ENCODE assay signal across 12 mouse cellular contexts in genomic region chr9:58815552-58816260, GRCm38 (mm10). TPM values are rescaled to one million over a fixed set of nuclear protein-coding genes. Genes with fewer than 3 reads are reported as not detected.
DNase-seq lines count a peak whose midpoint lies in the region; ATAC-seq and TF ChIP-seq lines count a peak whose summit lies in the region.
"Had no signal": no experiment of that assay in that cellular context is flagged by ENCODE, and none has a peak within 500 bp of the region (broad histone marks: within the 10 kb centered on the region; RNA-seq: fewer than 3 reads in every experiment).

No protein-coding gene starts in this region.

- peaks cover 52% of the 10 kb centered on the region for H3K4me1 ChIP-seq in heart, embryonic 15.5 days (replicated peaks)
- H3K4me1 ChIP-seq: neural tube, embryonic 12.5 days had no signal

- WGBS in heart, embryonic 15.5 days = 35% methylated on average over 15 of the region's 15 CpGs

- no peak overlapping the region for H3K9ac ChIP-seq in heart, embryonic 15.5 days
- H3K9ac ChIP-seq: neural tube, embryonic 12.5 days had no signal

- no peaks in the 10 kb centered on the region for H3K9me3 ChIP-seq in heart, embryonic 15.5 days (replicated peaks)
- H3K9me3 ChIP-seq: neural tube, embryonic 12.5 days had no signal

- DNase-seq in heart, adult 18-20 months = no peak
- peak; percentile 20 for DNase-seq in thymus, postnatal 4 days
- DNase-seq in thymus, postnatal 25 days = no peak
- DNase-seq in left cerebral cortex, adult 2 months (ENCODE audit: extremely low spot score in 1 of 2, low spot score in 2 of 2) = peak; percentile 35 to 51
- no peak for DNase-seq in adrenal gland, adult 8-10 months
- DNase-seq in cerebellum, postnatal 25 days = no peak
- no peak for DNase-seq in lung, postnatal 36 days
- DNase-seq: adrenal gland, postnatal 10 days had no signal

- no peak for TF ChIP-seq CTCF in left cerebral cortex, adult 2 months (IDR thresholded peaks at IDR 0.05)

- H3K27ac ChIP-seq in heart, embryonic 15.5 days = peak overlapping the region; percentile 45
- H3K27ac ChIP-seq in left cerebral cortex, adult 2 months = no peak overlapping the region
- H3K27ac ChIP-seq: gastrocnemius, adult 2 months; neural tube, embryonic 12.5 days had no signal

- intact Hi-C loops in left cerebral cortex, adult 2 months (cut with DNase I) = no loop called here

- no peak overlapping the region for H3K4me3 ChIP-seq in heart, embryonic 15.5 days
- H3K4me3 ChIP-seq in left cerebral cortex, adult 2 months = no peak overlapping the region
- H3K4me3 ChIP-seq: gastrocnemius, adult 2 months; neural tube, embryonic 12.5 days had no signal

- no peaks in the 10 kb centered on the region for H3K36me3 ChIP-seq in heart, embryonic 15.5 days
- H3K36me3 ChIP-seq: neural tube, embryonic 12.5 days had no signal

- H3K4me2 ChIP-seq in heart, embryonic 15.5 days = no peak overlapping the region
- H3K4me2 ChIP-seq: neural tube, embryonic 12.5 days had no signal

- no peak; the same call in 1 of the 2 replicates for ATAC-seq in heart, embryonic 15.5 days (replicated peaks; ENCODE audit: insufficient number of reproducible peaks, insufficient read depth, low FRiP score, low read depth)

- peaks cover 29% of the 10 kb centered on the region for H3K27me3 ChIP-seq in heart, embryonic 15.5 days

RNA-seq across cellular contexts. Expression of gene Hcn4, which starts 7.5 kb away (rescaled TPM):
- polyA plus RNA-seq in heart, embryonic 15.5 days (2015; fragmentation: Nextera tagmentation; extraction: Ambion mirVana) = 1.4 and 1.6 TPM in 2 replicates
- total RNA-seq in heart, adult 18-20 months (2021) = 1 to 10 TPM; 6.6 to 6.8 TPM
- 1 to 10 TPM; 6.6 to 7.8 TPM for total RNA-seq in left cerebral cortex, adult 2 months (2021)
- 1 to 10 TPM in 3 of 4 experiments, under 1 TPM in 1; 0.84 to 2.3 (median 2.1) TPM for total RNA-seq in adrenal gland, adult 8-10 months (2022)
- total RNA-seq: common myeloid progenitor, adult 5-6 weeks had no signal

Comparison
In these comparisons a context has a peak if more than half of its experiments do, and no peak if none do; other contexts are left out.
1. DNase-seq: peak in thymus, postnatal 4 days (single experiment) and left cerebral cortex, adult 2 months (2 of 2); none in heart, adult 18-20 months (0 of 2), thymus, postnatal 25 days (single experiment), adrenal gland, adult 8-10 months (single experiment), cerebellum, postnatal 25 days (0 of 2) and lung, postnatal 36 days (single experiment).